Mouse (Mus musculus): ENCODE measurements around the gene Chrna10. TPM values are rescaled to one million over a fixed set of nuclear protein-coding genes. Genes with fewer than 3 reads are reported as not detected.

Gene Chrna10
- total RNA-seq, 1 experiment from 2014 or later = not detected

DNA sequence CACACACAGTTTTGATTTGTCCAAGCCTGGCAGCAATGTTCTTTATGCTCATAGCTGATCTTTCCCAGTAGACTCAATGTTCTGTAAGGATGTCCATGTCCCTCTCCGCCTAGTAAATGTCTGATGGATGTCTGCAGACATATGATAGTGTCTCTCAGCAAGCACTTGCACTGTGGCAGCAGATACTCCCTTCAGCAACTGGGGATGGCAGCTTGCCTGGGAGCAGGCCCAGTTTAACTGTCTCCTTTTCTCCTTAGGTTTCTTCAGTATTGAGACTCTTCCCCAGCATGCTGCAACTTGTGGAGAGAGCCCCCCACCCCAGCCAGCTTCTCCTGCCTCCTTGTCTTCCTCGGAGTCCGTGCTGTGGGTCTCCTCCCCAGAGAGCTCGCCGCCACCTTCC lies 34.8 kb downstream of the Chrna10 start:
- DNase-seq = no peak

DNA sequence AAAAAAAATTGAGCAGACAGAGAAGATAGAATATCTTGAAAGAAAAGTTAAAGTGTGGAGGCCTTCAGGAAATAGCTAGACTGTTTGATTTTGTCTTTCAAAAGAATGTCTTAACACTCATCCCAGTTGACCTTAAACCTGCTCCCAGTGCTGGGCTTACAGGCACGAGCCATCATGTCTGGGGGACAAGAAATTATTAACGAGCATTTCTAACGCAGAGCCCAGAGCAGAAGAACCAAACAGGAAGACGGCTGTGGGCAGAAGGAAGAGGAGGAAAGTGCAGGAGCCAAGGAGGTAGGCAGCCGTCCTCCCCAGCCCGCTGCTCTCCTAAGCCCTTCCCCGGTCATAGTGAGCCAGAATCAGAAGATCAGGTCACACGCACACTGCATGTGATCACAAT lies 36.3 kb downstream of the Chrna10 start:
- DNase-seq = no peak

DNA sequence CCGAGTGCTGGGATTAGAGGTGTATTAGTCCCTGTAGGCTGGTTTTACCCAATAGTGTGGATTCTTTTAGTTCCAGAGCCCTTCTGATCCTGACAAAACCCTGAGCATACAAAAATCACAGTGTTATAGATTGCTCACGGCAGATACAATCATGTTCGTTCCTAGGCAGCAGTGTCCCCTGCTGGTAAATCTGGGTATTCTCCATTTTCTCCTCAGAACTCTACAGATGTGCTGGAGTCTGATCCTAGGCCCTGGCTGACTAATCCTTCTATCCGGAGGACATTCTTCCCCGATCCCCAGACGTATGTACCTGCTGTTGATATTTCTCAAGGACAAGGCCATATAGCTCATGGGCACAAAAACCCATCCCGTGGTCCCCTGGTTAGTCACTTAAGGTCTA lies 38.1 kb downstream of the Chrna10 start:
- DNase-seq = no peak

DNA sequence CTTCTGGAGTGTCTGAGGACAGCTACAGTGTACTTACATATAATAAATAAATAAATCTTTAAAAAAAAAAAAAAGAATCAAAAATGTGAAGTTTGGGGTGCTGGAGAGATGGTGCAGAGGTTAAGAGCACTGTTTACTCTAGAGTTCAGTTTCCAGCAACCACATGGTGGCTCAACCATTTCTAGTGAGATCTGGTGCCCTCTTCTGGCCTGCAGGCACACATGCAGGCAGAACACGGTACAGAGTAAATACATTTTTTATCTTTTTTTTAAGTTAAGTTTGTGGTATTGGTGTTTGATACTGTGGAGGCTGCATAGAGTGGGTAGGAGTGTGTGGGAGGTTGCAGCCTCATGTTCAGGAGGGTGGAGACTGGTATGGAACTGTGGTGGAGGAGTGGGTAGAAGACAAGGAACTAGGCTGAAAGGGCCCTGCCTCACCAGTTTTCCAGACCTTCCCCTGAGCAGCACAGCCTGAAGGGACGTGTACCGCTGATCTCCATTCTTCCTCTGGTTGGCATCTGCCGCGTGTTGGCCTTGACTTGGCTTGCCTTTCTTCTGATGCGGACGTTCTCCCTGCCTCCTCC lies 39.8 kb downstream of the Chrna10 start:
- DNase-seq = no peak

GRCm38 (mm10) chr7:102066363-102066762 lies 50.3 kb downstream of the Chrna10 start:
- DNase-seq = no peak

- DNase-seq = peak; percentile 94
Measured at GRCm38 (mm10) chr7:102065046-102065891, 51.4 kb downstream of the Chrna10 start, which contains the start of the genes Rnf121, Xndc1 and Xntrpc. Gene Rnf121, minus strand, starts transcription at chr7:102065469. Gene Xndc1, plus strand, starts transcription at chr7:102065511. Gene Xntrpc, plus strand, starts transcription at chr7:102065713.

GRCm38 (mm10) chr7:102064655-102065045 lies 52.0 kb downstream of the Chrna10 start:
- no peak for DNase-seq

DNA sequence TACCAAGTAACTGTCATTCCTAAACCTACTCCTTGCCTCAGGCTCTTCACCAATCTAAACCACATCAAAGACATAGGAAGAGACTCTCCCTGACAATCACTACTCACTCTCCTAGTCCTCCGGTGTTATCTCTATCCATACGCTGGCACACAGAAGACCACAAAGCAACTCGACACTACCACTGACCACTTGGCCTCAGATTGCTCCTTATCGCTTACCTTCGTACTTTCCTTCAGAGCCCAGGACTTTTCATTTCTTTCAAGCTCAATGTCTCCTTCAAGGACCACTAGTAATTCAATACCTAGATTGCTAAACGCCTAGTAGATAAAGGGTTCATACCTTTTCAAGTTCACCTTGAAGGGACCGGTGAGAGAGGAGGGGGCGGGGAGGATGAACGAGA lies 52.7 kb downstream of the Chrna10 start:
- no peak for DNase-seq

DNA sequence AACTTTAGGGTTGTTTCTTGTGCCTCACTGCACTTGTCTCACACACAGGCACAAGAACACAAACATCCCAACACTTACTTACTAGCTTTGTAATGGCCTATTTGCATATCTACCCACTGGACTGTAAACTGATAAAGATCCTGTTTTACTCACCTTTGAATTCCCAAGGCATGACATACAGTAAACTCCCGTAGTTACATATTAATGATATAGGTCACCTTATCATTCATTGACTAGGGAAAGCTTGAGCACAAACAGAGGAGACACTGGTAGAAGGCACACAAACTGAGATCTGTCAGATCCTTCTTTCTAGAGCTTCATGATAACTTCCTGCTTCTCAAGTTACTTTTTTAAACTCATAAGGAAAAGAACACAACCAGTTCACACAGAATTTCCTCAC lies 54.4 kb downstream of the Chrna10 start:
- DNase-seq = no peak

DNA sequence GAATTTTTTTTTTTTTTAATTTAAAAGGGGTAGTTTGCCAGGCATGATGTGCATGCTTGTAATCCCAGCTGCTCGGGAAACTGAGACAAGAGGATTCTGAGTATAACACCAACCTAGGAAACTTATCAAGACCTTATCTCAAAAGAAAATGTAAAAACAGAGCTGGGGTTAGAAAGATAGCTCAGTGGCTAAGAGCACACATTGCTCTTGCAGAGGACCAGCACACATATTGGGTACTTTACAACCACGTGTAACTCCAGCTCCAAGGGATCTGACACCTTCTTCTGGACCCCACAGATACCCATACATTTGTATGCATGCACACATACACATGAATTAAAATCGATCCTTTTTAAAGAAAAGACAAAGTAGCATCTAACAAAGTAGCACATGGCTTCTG lies 55.3 kb downstream of the Chrna10 start:
- no peak for DNase-seq

Other genes starting within 250 kb of the Chrna10 start
- gene Folr1, start 246.0 kb downstream of the Chrna10 start, total RNA-seq (2021) = 6.8 and 7.9 TPM in 2 replicates
- gene Lamtor1, start 210.9 kb downstream of the Chrna10 start, total RNA-seq (2021) = 99.9 and 103 TPM in 2 replicates
- not detected in 2 replicates for gene Tomt, start 210.5 kb downstream of the Chrna10 start, total RNA-seq (2021)
- 13.3 and 17.2 TPM in 2 replicates for gene Lrrc51, start 182.9 kb downstream of the Chrna10 start, total RNA-seq (2021)
- 168 and 210 TPM in 2 replicates for gene Numa1, start 182.7 kb downstream of the Chrna10 start, total RNA-seq (2021)
- 7.4 and 8.9 TPM in 2 replicates for gene Il18bp, start 98.1 kb downstream of the Chrna10 start, total RNA-seq (2021)
- 28.5 and 34.7 TPM in 2 replicates for gene Rnf121, start 51.4 kb downstream of the Chrna10 start, total RNA-seq (2021)
- gene Xndc1, start 51.3 kb downstream of the Chrna10 start, total RNA-seq (2021) = 18.0 and 19.9 TPM in 2 replicates
- 0.33 and 1.9 TPM in 2 replicates for gene Xntrpc, start 51.1 kb downstream of the Chrna10 start, total RNA-seq (2021)
- 0.67 TPM in 1 of 2 replicates, not detected in the other for gene Trpc2, start 33.7 kb downstream of the Chrna10 start, total RNA-seq (2021)
- not detected in 2 replicates for gene Art1, start 15.1 kb downstream of the Chrna10 start, total RNA-seq (2021)
- gene Art5, start 7.3 kb downstream of the Chrna10 start, total RNA-seq (2021) = not detected in 2 replicates
- 60.8 and 61.0 TPM in 2 replicates for gene Nup98, start 93.3 kb upstream of the Chrna10 start, total RNA-seq (2021)
- 82.3 and 110 TPM in 2 replicates for gene Pgap2, start 93.4 kb upstream of the Chrna10 start, total RNA-seq (2021)
- gene Rhog, start 139.2 kb upstream of the Chrna10 start, total RNA-seq (2021) = 58.9 and 59.7 TPM in 2 replicates
- 52.4 and 65.8 TPM in 2 replicates for gene Stim1, start 151.0 kb upstream of the Chrna10 start, total RNA-seq (2021)

Measured in adrenal gland, postnatal 25 days (tissue).